Mouse (Mus musculus): Measurements from ENCODE around the gene B4galnt3. TPM values are rescaled to one million over a fixed set of nuclear protein-coding genes. Genes with fewer than 3 reads are reported as not detected.

The B4galnt3 gene
- polyA plus RNA-seq, 1 experiment = not detected

DNA sequence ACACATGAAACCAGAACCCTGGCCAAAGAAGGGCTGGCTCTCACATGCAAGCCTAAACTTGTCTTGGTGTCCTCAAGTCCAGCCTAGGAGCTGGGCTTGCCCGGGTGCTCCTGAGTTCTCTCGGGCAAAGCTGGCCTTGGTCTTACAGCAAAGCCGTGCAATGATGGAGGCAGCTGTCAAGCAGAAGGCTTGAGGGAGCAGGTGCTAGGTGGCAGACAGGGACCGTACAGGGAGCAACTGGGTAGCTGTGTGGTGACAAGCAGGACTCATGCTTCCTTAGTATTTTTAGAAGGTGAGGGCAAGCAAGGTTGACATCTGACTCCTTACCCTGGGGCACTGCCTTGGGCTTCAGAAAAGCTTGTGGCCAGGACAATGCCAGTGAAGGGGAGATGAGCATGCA lies 110.6 kb downstream of the B4galnt3 start:
- TF ChIP-seq CTCF (IDR thresholded peaks at IDR 0.05; ENCODE audit: low read depth, low read length) = no peak
- TF ChIP-seq POLR2A (IDR thresholded peaks at IDR 0.05; ENCODE audit: borderline replicate concordance, low read depth, low read length) = no peak
- H3K27ac ChIP-seq (ENCODE audit: insufficient read depth, low read depth, low read length) = no peak overlapping the region
- H3K4me1 ChIP-seq (ENCODE audit: control insufficient read depth, insufficient read depth, low read length) = peaks cover 37% of the 10 kb centered on the region
- H3K4me3 ChIP-seq (ENCODE audit: insufficient read depth, low read length) = no peak overlapping the region

GRCm38 (mm10) chr6:120182160-120182559 lies 112.2 kb downstream of the B4galnt3 start:
- no peak for TF ChIP-seq POLR2A (IDR thresholded peaks at IDR 0.05; ENCODE audit: borderline replicate concordance, low read depth, low read length)
- no peak for TF ChIP-seq CTCF (IDR thresholded peaks at IDR 0.05; ENCODE audit: low read depth, low read length)
- H3K27ac ChIP-seq (ENCODE audit: insufficient read depth, low read depth, low read length) = no peak overlapping the region
- peaks cover 25% of the 10 kb centered on the region for H3K4me1 ChIP-seq (ENCODE audit: control insufficient read depth, insufficient read depth, low read length)
- no peak overlapping the region for H3K4me3 ChIP-seq (ENCODE audit: insufficient read depth, low read length)

GRCm38 (mm10) chr6:120180492-120180891 lies 113.9 kb downstream of the B4galnt3 start:
- TF ChIP-seq CTCF (IDR thresholded peaks at IDR 0.05; ENCODE audit: low read depth, low read length) (no peak), POLR2A (IDR thresholded peaks at IDR 0.05; ENCODE audit: borderline replicate concordance, low read depth, low read length) (no peak)
- H3K4me3 ChIP-seq (ENCODE audit: insufficient read depth, low read length) = no peak overlapping the region
- peak overlapping the region; percentile 89; the same call in 1 of the 2 replicates for H3K27ac ChIP-seq (ENCODE audit: insufficient read depth, low read depth, low read length)
- H3K4me1 ChIP-seq (ENCODE audit: control insufficient read depth, insufficient read depth, low read length) = peaks cover 23% of the 10 kb centered on the region

DNA sequence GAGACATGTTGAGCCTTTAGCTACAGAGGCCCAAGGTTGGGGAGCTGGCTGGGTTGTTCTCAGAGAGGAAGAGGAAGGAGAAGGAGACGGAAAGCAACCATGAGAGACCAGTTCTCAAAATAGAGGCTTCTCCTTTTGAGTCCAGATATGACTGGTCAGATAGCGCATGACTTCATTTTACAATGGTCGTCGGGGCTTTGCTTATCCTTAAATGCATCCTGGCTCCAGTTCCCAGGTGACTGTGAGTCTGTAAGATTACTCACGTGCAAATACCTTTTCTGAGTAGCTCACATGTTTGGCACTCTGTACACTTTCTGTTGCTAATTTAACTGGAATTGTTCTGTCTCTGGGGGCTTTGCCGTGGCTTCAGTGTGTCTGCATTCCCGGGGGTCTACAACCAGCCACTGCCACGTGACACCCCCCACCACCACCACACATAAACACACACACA lies 114.6 kb downstream of the B4galnt3 start:
- peak overlapping the region; percentile 89 for H3K27ac ChIP-seq (ENCODE audit: insufficient read depth, low read depth, low read length)
- TF ChIP-seq POLR2A (IDR thresholded peaks at IDR 0.05; ENCODE audit: borderline replicate concordance, low read depth, low read length) = no peak
- TF ChIP-seq CTCF (IDR thresholded peaks at IDR 0.05; ENCODE audit: low read depth, low read length) = no peak
- no peak overlapping the region for H3K4me3 ChIP-seq (ENCODE audit: insufficient read depth, low read length)
- peaks cover 26% of the 10 kb centered on the region for H3K4me1 ChIP-seq (ENCODE audit: control insufficient read depth, insufficient read depth, low read length)

- TF ChIP-seq POLR2A (IDR thresholded peaks at IDR 0.05; ENCODE audit: borderline replicate concordance, low read depth, low read length) = no peak
- TF ChIP-seq CTCF (IDR thresholded peaks at IDR 0.05; ENCODE audit: low read depth, low read length) = no peak
- Histone ChIP-seq H3K4me3 (ENCODE audit: insufficient read depth, low read length) (no peak overlapping the region), H3K4me1 (ENCODE audit: control insufficient read depth, insufficient read depth, low read length) (peaks cover 31% of the 10 kb centered on the region), H3K27ac (ENCODE audit: insufficient read depth, low read depth, low read length) (peak overlapping the region; percentile 89)
Measured at GRCm38 (mm10) chr6:120179044-120179755, 115.2 kb downstream of the B4galnt3 start.

DNA sequence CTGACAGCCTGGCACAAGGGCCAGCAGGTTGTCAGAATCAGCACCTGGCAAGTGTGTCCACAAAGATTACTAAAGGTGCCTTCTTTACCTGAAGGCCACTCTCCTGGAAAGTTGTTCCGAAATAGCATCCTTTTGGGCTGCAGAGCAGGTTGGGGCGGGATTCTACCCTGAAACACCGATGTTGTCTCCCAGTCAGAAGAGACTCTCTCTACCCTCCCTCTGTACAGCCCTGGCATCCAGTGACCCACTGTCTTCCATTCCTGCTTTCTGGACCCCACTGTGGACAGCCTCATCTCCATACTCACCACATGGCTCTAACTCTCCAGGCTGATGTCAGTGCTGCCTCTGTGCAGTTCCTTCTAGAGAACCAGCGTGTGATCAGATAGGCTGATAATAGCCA lies 118.7 kb downstream of the B4galnt3 start:
- Histone ChIP-seq H3K4me3 (ENCODE audit: insufficient read depth, low read length) (no peak overlapping the region), H3K4me1 (ENCODE audit: control insufficient read depth, insufficient read depth, low read length) (peaks cover 46% of the 10 kb centered on the region), H3K27ac (ENCODE audit: insufficient read depth, low read depth, low read length) (no peak overlapping the region)
- TF ChIP-seq CTCF (IDR thresholded peaks at IDR 0.05; ENCODE audit: low read depth, low read length) = no peak
- no peak for TF ChIP-seq POLR2A (IDR thresholded peaks at IDR 0.05; ENCODE audit: borderline replicate concordance, low read depth, low read length)

DNA sequence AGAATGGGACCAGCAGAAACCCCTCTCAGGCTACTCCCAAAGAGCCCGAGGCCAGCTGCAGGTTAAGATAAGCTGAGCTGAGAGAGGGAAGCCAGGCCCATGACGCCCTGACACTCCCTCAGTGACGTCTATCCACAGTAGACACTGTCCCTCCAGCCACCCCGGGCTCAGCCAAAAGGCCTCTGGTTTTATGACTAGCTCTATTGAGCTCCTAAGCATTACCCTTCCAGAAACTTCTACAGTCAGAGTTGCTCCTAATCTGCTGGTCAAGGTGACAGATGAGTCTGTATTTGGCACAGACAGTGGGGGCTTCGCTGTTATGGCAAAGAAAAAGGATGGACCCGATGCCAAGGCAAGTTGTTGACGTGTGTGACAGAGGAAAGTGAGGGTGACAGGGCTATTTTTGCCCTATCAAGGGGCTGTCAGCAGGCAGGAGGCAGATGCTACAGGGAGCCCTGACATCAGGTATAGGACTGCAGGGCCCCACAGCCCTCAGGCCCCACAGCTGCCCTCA lies 119.7 kb downstream of the B4galnt3 start:
- no peak for TF ChIP-seq CTCF (IDR thresholded peaks at IDR 0.05; ENCODE audit: low read depth, low read length)
- no peak for TF ChIP-seq POLR2A (IDR thresholded peaks at IDR 0.05; ENCODE audit: borderline replicate concordance, low read depth, low read length)
- no peak overlapping the region for H3K4me3 ChIP-seq (ENCODE audit: insufficient read depth, low read length)
- peaks cover 38% of the 10 kb centered on the region for H3K4me1 ChIP-seq (ENCODE audit: control insufficient read depth, insufficient read depth, low read length)
- H3K27ac ChIP-seq (ENCODE audit: insufficient read depth, low read depth, low read length) = peak overlapping the region; percentile 51

- Histone ChIP-seq H3K4me1 (ENCODE audit: control insufficient read depth, insufficient read depth, low read length) (peaks cover 32% of the 10 kb centered on the region), H3K4me3 (ENCODE audit: insufficient read depth, low read length) (no peak overlapping the region), H3K27ac (ENCODE audit: insufficient read depth, low read depth, low read length) (peak overlapping the region; percentile 51)
- TF ChIP-seq POLR2A (IDR thresholded peaks at IDR 0.05; ENCODE audit: borderline replicate concordance, low read depth, low read length) (no peak), CTCF (IDR thresholded peaks at IDR 0.05; ENCODE audit: low read depth, low read length) (no peak)
Measured at GRCm38 (mm10) chr6:120174028-120174601, 120.2 kb downstream of the B4galnt3 start.

GRCm38 (mm10) chr6:120172294-120173017 lies 121.9 kb downstream of the B4galnt3 start:
- Histone ChIP-seq H3K4me3 (ENCODE audit: insufficient read depth, low read length) (no peak overlapping the region), H3K27ac (ENCODE audit: insufficient read depth, low read depth, low read length) (no peak overlapping the region), H3K4me1 (ENCODE audit: control insufficient read depth, insufficient read depth, low read length) (peaks cover 29% of the 10 kb centered on the region)
- TF ChIP-seq POLR2A (IDR thresholded peaks at IDR 0.05; ENCODE audit: borderline replicate concordance, low read depth, low read length) = no peak
- TF ChIP-seq CTCF (IDR thresholded peaks at IDR 0.05; ENCODE audit: low read depth, low read length) = no peak
